Mouse (Mus musculus) layer of hippocampus, adult 18-20 months (tissue): ENCODE measurements around the gene Cdk2ap1. TPM values are rescaled to one million over a fixed set of nuclear protein-coding genes. Genes with fewer than 3 reads are reported as not detected.

ENCODE experiments used
- total RNA-seq, 2 experiments: library from RNA; stranded (reverse); gene quantifications; 2 replicates each; pipeline ENCODE4 v1.2.3; 2021

Cdk2ap1 gene
- total RNA-seq, 2 experiments from 2014 or later = 88.2 to 94.5 TPM

Other genes with a start within 250 kb of the Cdk2ap1 start
- 10 to 100 TPM; 48.3 to 54.6 TPM for gene Arl6ip4, start 247.0 kb downstream of the Cdk2ap1 start, total RNA-seq
- 100 to 1,000 TPM; 315 to 325 TPM for gene Pitpnm2, start 113.3 kb downstream of the Cdk2ap1 start, total RNA-seq
- gene Mphosph9, start 35.1 kb downstream of the Cdk2ap1 start, total RNA-seq = 10 to 100 TPM; 16.6 to 18.6 TPM
- gene 2810006K23Rik, start 35.0 kb downstream of the Cdk2ap1 start, total RNA-seq = 10 to 100 TPM; 14.6 to 16.3 TPM
- gene Sbno1, start 62.9 kb upstream of the Cdk2ap1 start, total RNA-seq = 100 to 1,000 TPM; 148 to 154 TPM
- 10 to 100 TPM; 66.3 to 73.0 TPM for gene Kmt5a, start 76.8 kb upstream of the Cdk2ap1 start, total RNA-seq
- gene Rilpl2, start 115.3 kb upstream of the Cdk2ap1 start, total RNA-seq = 10 to 100 TPM; 20.4 to 22.6 TPM
- gene Snrnp35, start 120.1 kb upstream of the Cdk2ap1 start, total RNA-seq = 10 to 100 TPM; 25.3 to 28.7 TPM
- gene Rilpl1, start 168.3 kb upstream of the Cdk2ap1 start, total RNA-seq = 10 to 100 TPM; 75.7 to 89.4 TPM
- 100 to 1,000 TPM in 1 of 2 experiments, 10 to 100 TPM in 1; 96.7 to 100 TPM for gene Tmed2, start 177.6 kb upstream of the Cdk2ap1 start, total RNA-seq
- gene Ddx55, start 189.8 kb upstream of the Cdk2ap1 start, total RNA-seq = 10 to 100 TPM; 23.8 to 24.4 TPM
- gene Eif2b1, start 216.0 kb upstream of the Cdk2ap1 start, total RNA-seq = 10 to 100 TPM; 32.7 to 37.5 TPM
- gene Gtf2h3, start 216.1 kb upstream of the Cdk2ap1 start, total RNA-seq = 10 to 100 TPM; 28.3 to 30.7 TPM